Mouse (Mus musculus) CH12.LX (cell line): ENCODE data around the gene Armc10. TPM values are rescaled to one million over a fixed set of nuclear protein-coding genes. Genes with fewer than 3 reads are reported as not detected.

Source experiments
- DNase-seq: peaks from one replicate; pipeline ENCODE4 v3.0.0-alpha.2; 2013; ENCODE audit errors: extremely low read depth
- H3K27ac ChIP-seq: 2 replicates; pipeline ENCODE4 v1.5.1; 2012; ENCODE audit warnings: low read depth, mild to moderate bottlenecking, control low read depth, moderate library complexity; ENCODE audit not compliant: insufficient read depth
- H3K27me3 ChIP-seq: replicated peaks from 2 replicates; pipeline ENCODE3; 2012; ENCODE audit warnings: inconsistent platforms
- H3K36me3 ChIP-seq, 2 experiments: replicated peaks in 1 of 2; 2 replicates each; pipeline versions ENCODE3 to v1.6.1; 2012; ENCODE audit warnings: inconsistent platforms in 1 of 2, low read length in 1 of 2, mild to moderate bottlenecking in 1 of 2, mixed read lengths in 1 of 2, moderate library complexity in 1 of 2; ENCODE audit not compliant: control insufficient read depth in 1 of 2, insufficient read depth in 1 of 2
- H3K4me1 ChIP-seq, 2 experiments: 2 replicates each; pipeline ENCODE4 v1.6.1; 2012; ENCODE audit warnings: inconsistent platforms in 1 of 2, moderate library complexity in 1 of 2; ENCODE audit not compliant: insufficient read depth in 2 of 2, control insufficient read depth in 1 of 2
- H3K4me2 ChIP-seq: 2 replicates; pipeline ENCODE4 v1.6.1; 2012; ENCODE audit warnings: low read depth, mild to moderate bottlenecking, control low read depth; ENCODE audit not compliant: poor library complexity, insufficient read depth, severe bottlenecking
- H3K4me3 ChIP-seq, 3 experiments: fragments of 150-350 bp in 1 of 3; sonication (generic) in 1 of 3; replicated peaks in 1 of 3; 2 replicates each; pipeline versions ENCODE3 to v1.5.1; 2011 to 2012; ENCODE audit warnings: low read depth in 2 of 3, low read length in 2 of 3, mild to moderate bottlenecking in 2 of 3, moderate library complexity in 2 of 3, control low read depth in 1 of 3, improper control_type of control experiment in 1 of 3, inconsistent platforms in 1 of 3, mixed read lengths in 1 of 3; ENCODE audit not compliant: poor library complexity in 1 of 3
- H3K79me2 ChIP-seq: replicated peaks from 2 replicates; pipeline ENCODE4 v1.6.1; 2012; ENCODE audit warnings: mild to moderate bottlenecking, moderate library complexity; ENCODE audit not compliant: control insufficient read depth, poor library complexity, insufficient read depth, severe bottlenecking; ENCODE audit errors: extremely low read depth
- H3K9ac ChIP-seq: 2 replicates; pipeline ENCODE4 v1.6.1; 2012; ENCODE audit warnings: low read depth, mild to moderate bottlenecking, control low read depth, moderate library complexity; ENCODE audit not compliant: insufficient read depth
- H3K9me3 ChIP-seq: replicated peaks from 2 replicates; pipeline ENCODE3; 2012; ENCODE audit warnings: low read length, inconsistent platforms, mixed read lengths
- BHLHE40 ChIP-seq: IDR thresholded peaks from 2 replicates; pipeline ENCODE4 v1.6.1; 2011; ENCODE audit warnings: mild to moderate bottlenecking, low read depth, low read length, improper control_type of control experiment
- CHD2 ChIP-seq: IDR thresholded peaks from 2 replicates; pipeline ENCODE4 v1.6.1; 2011; ENCODE audit warnings: low read length, improper control_type of control experiment
- ELF1 ChIP-seq: IDR thresholded peaks from 2 replicates; pipeline ENCODE4 v1.6.1; 2014; ENCODE audit warnings: low read depth, mild to moderate bottlenecking, inconsistent platforms, low read length, improper control_type of control experiment
- EP300 ChIP-seq: IDR thresholded peaks from 2 replicates; pipeline ENCODE4 v1.6.1; 2011; ENCODE audit warnings: low read length, improper control_type of control experiment
- ETS1 ChIP-seq: conservative IDR thresholded peaks from 2 replicates; pipeline ENCODE4 v1.6.1; 2012; ENCODE audit warnings: low read depth, mild to moderate bottlenecking, inconsistent platforms, low read length, improper control_type of control experiment, moderate library complexity
- GABPA ChIP-seq: IDR thresholded peaks from 2 replicates; pipeline ENCODE4 v1.6.1; 2012; ENCODE audit warnings: low read depth, low read length, improper control_type of control experiment, inconsistent platforms; ENCODE audit not compliant: insufficient replicate concordance
- HCFC1 ChIP-seq: IDR thresholded peaks from 2 replicates; pipeline ENCODE4 v1.6.1; 2012; ENCODE audit warnings: low read depth, mild to moderate bottlenecking, inconsistent platforms, low read length, improper control_type of control experiment
- IRF4 ChIP-seq: IDR thresholded peaks from 2 replicates; pipeline ENCODE4 v1.6.1; 2014; ENCODE audit warnings: low read depth, mild to moderate bottlenecking, inconsistent platforms, low read length, improper control_type of control experiment
- JUN ChIP-seq: IDR thresholded peaks from 2 replicates; pipeline ENCODE4 v1.6.1; 2011; ENCODE audit warnings: low read depth, mild to moderate bottlenecking, low read length, improper control_type of control experiment, moderate library complexity; ENCODE audit not compliant: insufficient read depth
- JUND ChIP-seq: conservative IDR thresholded peaks from 2 replicates; pipeline ENCODE4 v1.6.1; 2011; ENCODE audit warnings: low read depth, low read length, improper control_type of control experiment
- KAT2A ChIP-seq: IDR thresholded peaks from 2 replicates; pipeline ENCODE4 v1.6.1; 2012; ENCODE audit warnings: low read length, improper control_type of control experiment, inconsistent platforms; ENCODE audit not compliant: insufficient replicate concordance
- MAFK ChIP-seq: IDR thresholded peaks from 2 replicates; pipeline ENCODE4 v1.6.1; 2011; ENCODE audit warnings: low read length, improper control_type of control experiment; ENCODE audit not compliant: insufficient replicate concordance
- MAX ChIP-seq: IDR thresholded peaks from 2 replicates; pipeline ENCODE4 v1.6.1; 2011; ENCODE audit warnings: low read length, improper control_type of control experiment
- MEF2A ChIP-seq: IDR thresholded peaks from 2 replicates; pipeline ENCODE4 v1.6.1; 2014; ENCODE audit warnings: low read depth, mild to moderate bottlenecking, inconsistent platforms, low read length, improper control_type of control experiment, borderline replicate concordance
- MXI1 ChIP-seq: IDR thresholded peaks from 2 replicates; pipeline ENCODE4 v1.6.1; 2011; ENCODE audit warnings: mild to moderate bottlenecking, low read depth, low read length, improper control_type of control experiment
- MYC ChIP-seq: IDR thresholded peaks from 2 replicates; pipeline ENCODE4 v1.6.1; 2011; ENCODE audit warnings: low read depth, mild to moderate bottlenecking, improper control_type of control experiment, low read length
- NRF1 ChIP-seq: IDR thresholded peaks from 2 replicates; pipeline ENCODE4 v1.6.1; 2014; ENCODE audit warnings: low read depth, mild to moderate bottlenecking, inconsistent platforms, low read length, improper control_type of control experiment, moderate library complexity
- PAX5 ChIP-seq: IDR thresholded peaks from 2 replicates; pipeline ENCODE4 v1.6.1; 2012; ENCODE audit warnings: low read length, inconsistent platforms, mixed read lengths
- POLR2A ChIP-seq: IDR thresholded peaks from 2 replicates; pipeline ENCODE4 v1.6.1; 2011; ENCODE audit warnings: low read depth, mild to moderate bottlenecking, improper control_type of control experiment, low read length
- POLR2AphosphoS2 ChIP-seq: IDR thresholded peaks from 2 replicates; pipeline ENCODE4 v1.6.1; 2011; ENCODE audit warnings: low read depth, low read length, improper control_type of control experiment
- TBP ChIP-seq: conservative IDR thresholded peaks from 2 replicates; pipeline ENCODE4 v1.6.1; 2011; ENCODE audit warnings: low read depth, low read length, improper control_type of control experiment
- TCF12 ChIP-seq: IDR thresholded peaks from 2 replicates; pipeline ENCODE4 v1.6.1; 2014; ENCODE audit warnings: low read depth, mild to moderate bottlenecking, inconsistent platforms, low read length, improper control_type of control experiment
- UBTF ChIP-seq: IDR thresholded peaks from 2 replicates; pipeline ENCODE4 v1.6.1; 2012; ENCODE audit warnings: low read depth, mild to moderate bottlenecking, inconsistent platforms, low read length, improper control_type of control experiment, moderate library complexity
- USF1 ChIP-seq: IDR thresholded peaks from 2 replicates; pipeline ENCODE4 v1.6.1; 2014; ENCODE audit warnings: low read depth, mild to moderate bottlenecking, inconsistent platforms, low read length, improper control_type of control experiment
- USF2 ChIP-seq: conservative IDR thresholded peaks from 2 replicates; pipeline ENCODE4 v1.6.1; 2011; ENCODE audit warnings: low read depth, low read length, improper control_type of control experiment
- ZMIZ1 ChIP-seq: IDR thresholded peaks from 2 replicates; pipeline ENCODE4 v1.6.1; 2012; ENCODE audit warnings: low read depth, mild to moderate bottlenecking, inconsistent platforms, low read length, improper control_type of control experiment
- ZNF384 ChIP-seq: IDR thresholded peaks from 2 replicates; pipeline ENCODE4 v1.6.1; 2012; ENCODE audit warnings: low read depth, low read length, improper control_type of control experiment, inconsistent platforms
- dilution Hi-C: fragments of 300-500 bp; cut with MboI; formaldehyde crosslinking; loops from 2 replicates; pipeline ENCODE4 v1.14.3; 2020; ENCODE audit warnings: low sequenced_read_pairs; ENCODE audit not compliant: extremely low pct_unique_long_range_greater_than_20kb, extremely low pct_ligation_motif_present
- in situ Hi-C: fragments of 300-500 bp; cut with MboI; formaldehyde crosslinking; loops from 3 replicates; pipeline ENCODE4 v1.14.3; 2019; ENCODE audit warnings: low sequenced_read_pairs, low pct_ligation_motif_present, low pct_unique_long_range_greater_than_20kb, mixed read lengths
- polyA plus RNA-seq: library from polyadenylated mRNA; unstranded; fragments of >175 nt; gene quantifications from 2 replicates; pipeline ENCODE4 v1.2.1, GENCODE M21; 2012; ENCODE audit warnings: low read depth; ENCODE audit not compliant: insufficient read length
- total RNA-seq, 2 experiments: library from RNA; depleted of rRNA; stranded (reverse); fragments of 300-350 nt in 1 of 2; fragments of >200 nt in 1 of 2; gene quantifications; 2 replicates each; pipeline ENCODE4 v1.2.3; 2012 to 2014

Gene Armc10
- total and polyA plus RNA-seq, 3 experiments = 39.1 to 71.9 (median 46.0) TPM

GRCm38 (mm10) chr5:21672812-21673635, 27.4 kb downstream of the Armc10 start:
- no peaks in the 10 kb centered on the region for H3K9me3 ChIP-seq
- no peak for DNase-seq
- no peak for TF ChIP-seq PAX5
- no peak for TF ChIP-seq MAFK
- TF ChIP-seq MXI1 = no peak
- TF ChIP-seq POLR2AphosphoS2 = no peak
- no peak for TF ChIP-seq MAX
- TF ChIP-seq GABPA = no peak
- no peak for TF ChIP-seq HCFC1
- TF ChIP-seq JUN = no peak
- no peak for TF ChIP-seq MEF2A
- TF ChIP-seq EP300 = no peak
- TF ChIP-seq CHD2 = no peak
- TF ChIP-seq USF2 = no peak
- TF ChIP-seq MYC = no peak
- TF ChIP-seq TBP = no peak
- TF ChIP-seq NRF1 = no peak
- no peak for TF ChIP-seq IRF4
- no peak for TF ChIP-seq ETS1
- TF ChIP-seq TCF12 = no peak
- TF ChIP-seq JUND = no peak
- no peaks in the 10 kb centered on the region for H3K4me1 ChIP-seq
- H3K27ac ChIP-seq = no peak overlapping the region
- H3K79me2 ChIP-seq = no peaks in the 10 kb centered on the region
- dilution Hi-C loops (no loop called here), in situ Hi-C loops (no loop called here)
- H3K4me3 ChIP-seq = no peak overlapping the region
- H3K36me3 ChIP-seq = peaks cover 4 to 19% of the 10 kb centered on the region in 2 experiments
- no peak overlapping the region for H3K9ac ChIP-seq
- no peaks in the 10 kb centered on the region for H3K27me3 ChIP-seq
- H3K4me2 ChIP-seq = no peak overlapping the region

DNA sequence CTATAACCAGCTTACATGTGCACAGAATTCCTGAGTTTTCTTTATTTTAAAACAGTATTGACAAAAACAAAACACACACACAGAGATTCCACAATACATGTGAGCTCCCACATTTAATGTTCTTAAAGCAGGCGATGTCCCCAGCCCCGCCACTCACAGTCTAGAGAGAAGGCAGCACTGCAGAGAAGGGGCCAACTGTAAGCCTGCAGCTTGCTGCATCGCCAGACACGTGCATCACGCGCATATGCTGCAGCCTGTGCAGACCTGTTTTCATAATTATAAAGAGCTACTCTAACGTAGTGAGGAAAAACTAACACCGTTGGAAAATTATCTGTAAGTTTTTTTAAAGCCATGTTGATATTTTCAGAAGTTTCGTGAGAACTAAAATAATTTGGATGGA, 28.1 kb downstream of the Armc10 start:
- Histone ChIP-seq H3K27me3 (no peaks in the 10 kb centered on the region), H3K4me1 (no peaks in the 10 kb centered on the region), H3K36me3 (peaks cover 4 to 19% of the 10 kb centered on the region in 2 experiments), H3K79me2 (no peaks in the 10 kb centered on the region), H3K27ac (no peak overlapping the region), H3K4me2 (no peak overlapping the region), H3K4me3 (no peak overlapping the region), H3K9me3 (no peaks in the 10 kb centered on the region), H3K9ac (no peak overlapping the region)
- TF ChIP-seq ZNF384 (no peak), USF1 (no peak), ELF1 (no peak), BHLHE40 (no peak), UBTF (no peak), POLR2A (no peak), KAT2A (no peak), ZMIZ1 (no peak)
- in situ Hi-C loops (no loop called here), dilution Hi-C loops (no loop called here)
- no peak for DNase-seq
